Mouse (Mus musculus) kidney, adult 8-10 months (tissue): ENCODE measurements around the gene Mst1.
A peak's percentile ranks its signal among the peaks of the same experiment; 100 is the strongest.

Experiments used
- DNase-seq, 2 experiments: peaks; one replicate each; pipeline ENCODE4 v3.0.0; 2022

Gene Mst1

DNA sequence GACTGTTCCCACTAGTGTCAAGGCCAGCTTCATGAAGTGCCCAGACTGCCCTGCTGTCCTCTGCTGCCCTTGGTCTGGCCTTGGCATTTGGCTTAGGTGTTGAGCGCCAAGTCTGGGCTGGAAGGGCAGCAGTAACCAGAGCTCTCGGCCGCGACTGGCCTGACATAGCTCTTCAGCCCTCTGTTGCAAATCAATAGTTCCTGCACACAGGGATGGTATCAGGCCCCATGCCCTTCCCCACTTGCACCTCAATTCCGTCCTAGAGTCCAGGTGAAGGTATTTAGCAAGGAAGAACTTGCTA lies 23.0 kb upstream of the Mst1 start:
- no peak for DNase-seq

DNA sequence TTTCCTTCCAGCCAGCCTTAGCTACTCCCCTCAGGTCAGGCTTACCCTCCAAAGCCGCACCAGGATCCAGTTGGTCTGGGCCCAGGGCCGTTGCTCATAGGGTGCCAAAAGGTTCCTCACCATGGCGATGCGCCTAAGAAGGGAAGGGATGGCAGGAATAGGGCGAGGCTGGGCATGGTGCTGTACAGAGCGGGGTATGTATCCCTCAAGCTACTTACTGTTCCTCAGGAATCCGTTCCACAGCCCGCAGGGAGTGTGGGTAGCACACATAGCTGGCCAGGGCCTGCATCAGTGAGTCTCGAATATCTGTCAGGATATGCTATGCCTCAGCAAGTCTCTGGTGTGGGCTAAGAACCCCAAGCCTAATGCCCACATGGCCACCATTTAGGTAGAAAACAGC lies 21.9 kb upstream of the Mst1 start:
- no peak for DNase-seq

GRCm38 (mm10) chr9:108062142-108062541 lies 18.1 kb upstream of the Mst1 start:
- no peak for DNase-seq

DNA sequence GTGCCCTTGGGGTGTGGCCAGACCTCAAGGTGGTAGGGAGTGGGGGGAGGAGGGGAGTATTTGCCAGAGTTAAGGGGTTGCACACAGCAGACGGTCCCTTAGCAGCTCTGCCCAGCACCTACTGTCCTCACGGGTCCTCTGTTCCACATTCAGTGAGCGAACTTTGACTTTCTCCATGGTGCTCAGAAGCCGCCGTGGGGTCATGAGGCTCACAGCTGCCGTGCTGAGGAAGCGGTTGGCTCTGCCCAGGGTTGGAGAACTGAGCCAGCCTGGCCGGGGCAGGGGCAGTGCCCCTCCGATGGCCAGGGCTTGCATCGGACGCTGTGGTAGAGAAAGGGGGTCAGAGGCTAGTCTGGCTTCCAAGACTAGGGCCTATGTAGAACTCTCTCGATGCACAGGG lies 16.9 kb upstream of the Mst1 start:
- DNase-seq: no peak

GRCm38 (mm10) chr9:108065491-108066011 lies 14.7 kb upstream of the Mst1 start:
- peak in 1 of 2 experiments; percentile 62 for DNase-seq

GRCm38 (mm10) chr9:108067199-108067598 lies 13.0 kb upstream of the Mst1 start:
- no peak for DNase-seq

GRCm38 (mm10) chr9:108067900-108068299 lies 12.3 kb upstream of the Mst1 start:
- DNase-seq: peak; percentile 71 to 89

GRCm38 (mm10) chr9:108069007-108069406 lies 11.2 kb upstream of the Mst1 start:
- no peak for DNase-seq

- no peak for DNase-seq
Observed at GRCm38 (mm10) chr9:108069529-108069928, 10.7 kb upstream of the Mst1 start.

- no peak for DNase-seq
Observed at GRCm38 (mm10) chr9:108071801-108072200, 8.4 kb upstream of the Mst1 start.

DNA sequence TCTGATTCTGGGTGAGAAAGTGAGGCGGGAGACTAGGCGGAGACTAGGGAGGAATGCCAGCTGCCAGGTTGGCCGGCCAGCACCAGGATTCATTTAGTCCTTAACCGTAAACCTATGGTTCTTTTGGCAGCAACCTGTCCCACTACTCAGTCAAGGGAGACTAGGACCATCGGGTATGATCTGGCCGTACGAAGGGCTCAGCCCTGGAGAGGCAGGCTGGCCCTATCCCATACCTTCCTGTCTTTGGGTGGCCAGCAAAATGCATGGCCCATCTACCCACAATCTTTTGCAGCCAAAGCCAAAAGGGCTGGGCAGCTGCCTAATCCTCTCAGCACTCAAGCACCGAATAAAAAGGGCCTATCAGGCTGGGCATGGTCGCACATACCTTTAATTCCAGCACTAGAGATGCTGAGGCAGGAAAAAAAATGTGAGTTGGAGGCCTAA lies 7.7 kb upstream of the Mst1 start:
- DNase-seq: no peak

- DNase-seq: no peak
Observed at GRCm38 (mm10) chr9:108073141-108073930, 6.9 kb upstream of the Mst1 start.

- no peak for DNase-seq
Observed at GRCm38 (mm10) chr9:108082549-108082948, 2.3 kb downstream of the Mst1 start.

DNA sequence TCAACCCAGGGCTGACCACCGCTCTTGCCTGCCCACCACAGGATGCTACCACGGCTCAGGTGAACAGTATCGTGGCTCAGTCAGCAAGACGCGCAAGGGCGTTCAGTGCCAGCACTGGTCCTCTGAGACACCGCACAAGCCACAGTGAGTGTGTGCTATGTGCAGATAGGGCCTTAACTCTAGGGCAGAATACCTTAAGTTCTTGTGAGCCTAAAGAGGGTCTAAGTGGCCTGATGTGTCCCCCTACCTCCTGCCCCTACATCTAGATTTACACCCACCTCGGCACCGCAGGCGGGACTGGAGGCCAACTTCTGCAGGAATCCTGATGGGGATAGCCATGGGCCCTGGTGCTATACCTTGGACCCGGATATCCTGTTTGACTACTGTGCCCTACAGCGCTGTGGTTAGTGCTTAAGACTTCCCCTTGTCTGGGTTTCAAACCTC lies 2.8 kb downstream of the Mst1 start, which contains the start of gene Rnf123:
TSS of gene Rnf123 (minus strand) at position 359 of the 444 bp plus-strand sequence.
- DNase-seq: no peak

GRCm38 (mm10) chr9:108083561-108083960 lies 3.3 kb downstream of the Mst1 start:
- no peak for DNase-seq

DNA sequence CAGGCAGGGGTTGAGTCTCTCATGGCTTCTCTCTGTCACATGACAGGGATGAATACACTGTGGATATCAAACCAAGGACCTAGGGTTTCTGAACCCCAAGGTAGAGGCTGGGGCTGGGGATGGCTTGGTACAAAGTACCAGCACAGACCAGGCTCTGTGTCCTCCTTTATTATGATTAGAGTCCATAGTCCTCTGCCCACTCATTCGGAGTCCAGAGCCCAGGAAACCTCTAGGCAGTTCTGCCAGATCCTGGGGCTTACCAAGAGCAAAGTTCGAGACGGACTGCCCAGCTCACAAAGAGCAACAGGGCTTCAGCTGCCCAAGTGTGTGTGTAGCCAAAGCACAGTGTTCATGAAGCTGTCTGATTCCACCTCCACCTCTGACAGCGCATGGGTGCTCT lies 5.0 kb downstream of the Mst1 start:
- DNase-seq: peak; percentile 64 to 68

DNA sequence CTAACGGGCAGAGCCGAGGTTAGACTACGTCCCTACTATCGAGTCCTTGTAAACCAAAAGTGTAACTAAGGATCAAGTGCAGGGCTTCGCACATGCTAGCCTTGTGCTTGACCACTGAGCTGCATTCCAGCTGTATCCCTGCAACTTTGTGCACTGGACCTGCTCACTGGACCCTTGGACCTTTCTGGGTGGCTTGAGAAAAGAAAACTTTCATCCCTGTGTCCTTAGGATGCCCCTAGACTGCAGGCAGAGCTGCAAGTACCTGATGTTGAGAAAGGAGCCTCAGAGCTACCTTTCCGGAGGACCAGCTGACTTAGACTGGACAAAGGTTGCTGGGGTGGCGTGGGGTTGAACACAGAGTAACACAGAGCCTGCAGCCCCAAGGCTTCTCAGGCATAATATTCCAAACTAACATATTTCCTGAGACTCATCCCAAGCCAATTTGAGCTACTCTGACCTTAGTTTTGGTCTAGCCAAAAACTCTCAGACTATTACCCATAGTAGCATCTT lies 10.4 kb downstream of the Mst1 start:
- DNase-seq: peak; percentile 76 to 85

DNA sequence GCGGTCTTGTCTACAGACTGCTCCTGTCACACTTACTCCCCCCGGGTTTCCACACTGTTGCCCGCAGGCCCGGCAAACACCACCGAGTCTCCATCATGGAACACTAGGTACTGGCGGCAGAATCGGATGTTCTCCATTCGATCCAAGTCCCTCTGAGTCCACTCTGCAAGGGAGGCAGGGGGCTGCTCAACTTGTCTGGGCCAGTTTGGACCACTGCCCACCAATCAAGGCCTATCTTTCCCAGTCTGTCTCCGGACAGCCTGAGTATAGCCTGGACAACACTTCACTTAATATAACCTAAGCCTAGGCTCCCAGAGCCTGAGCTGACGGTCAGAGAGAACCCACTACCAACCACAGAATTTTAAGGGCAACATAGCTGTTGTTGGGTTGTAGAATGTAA lies 13.3 kb downstream of the Mst1 start:
- no peak for DNase-seq

DNA sequence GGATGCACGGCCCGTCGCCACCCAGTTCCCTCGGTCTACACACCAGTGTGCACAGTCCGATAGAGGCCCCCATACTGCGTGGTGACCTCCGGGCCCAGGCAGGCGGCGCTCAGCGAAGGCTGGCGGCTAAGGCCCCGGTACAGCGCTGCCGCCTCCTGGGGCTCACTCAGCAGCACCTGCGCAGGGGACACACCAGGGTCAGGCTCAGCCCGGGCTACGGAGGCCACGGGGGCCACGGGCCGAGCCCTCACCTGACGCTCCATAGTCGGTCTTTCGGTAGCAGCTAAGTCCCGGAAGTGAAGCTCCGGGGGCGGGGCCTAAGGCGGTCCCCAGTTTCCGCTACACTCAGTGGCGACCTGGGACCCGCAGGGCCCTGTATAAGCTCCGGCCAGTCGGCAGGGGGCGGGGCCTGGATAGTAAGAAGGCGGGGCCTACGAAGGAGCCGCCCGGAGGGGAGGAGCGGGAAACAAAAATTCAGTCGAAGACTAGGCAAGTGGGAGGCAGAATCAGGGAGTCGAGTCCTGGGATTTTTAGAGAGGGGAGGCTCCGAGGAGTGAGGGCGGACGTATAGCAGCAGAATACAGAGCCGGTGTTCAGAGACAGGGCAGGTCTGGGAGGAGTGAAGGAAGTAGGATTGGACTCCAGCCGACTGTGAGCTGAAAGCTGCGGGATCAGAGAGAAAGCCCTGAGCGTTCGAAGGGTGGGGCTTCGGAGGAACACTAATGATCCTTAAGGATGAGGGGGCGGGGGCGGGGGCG lies 14.1 kb downstream of the Mst1 start, which contains the start of gene Apeh:
TSS of gene Apeh (minus strand) at position 423 of the 758 bp plus-strand sequence.
- DNase-seq: peak; percentile 97 to 98

DNA sequence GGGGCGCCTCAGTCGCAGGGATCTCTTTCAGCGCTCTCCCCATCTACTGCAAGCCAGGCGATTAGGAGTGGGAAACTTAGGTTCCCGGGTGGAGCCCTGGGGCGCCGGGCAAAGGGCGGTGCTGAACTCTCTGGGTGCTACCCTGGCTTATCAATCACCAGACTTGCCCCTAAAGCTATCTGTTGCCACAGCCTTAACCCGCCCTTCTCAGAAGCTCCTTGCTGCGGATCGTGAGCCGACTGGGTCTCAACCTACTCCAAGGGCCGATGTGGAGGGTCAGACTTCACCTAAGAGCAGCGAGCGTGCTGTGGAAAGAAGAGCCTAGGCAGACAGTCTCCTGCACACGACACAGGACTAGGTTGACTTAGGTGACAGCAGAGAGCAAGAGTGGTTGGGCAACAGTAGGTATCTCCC lies 14.8 kb downstream of the Mst1 start:
- peak in 1 of 2 experiments; percentile 59 for DNase-seq

- DNase-seq: peak; percentile 73 to 77
Observed at GRCm38 (mm10) chr9:108095518-108095917, 15.3 kb downstream of the Mst1 start.

DNA sequence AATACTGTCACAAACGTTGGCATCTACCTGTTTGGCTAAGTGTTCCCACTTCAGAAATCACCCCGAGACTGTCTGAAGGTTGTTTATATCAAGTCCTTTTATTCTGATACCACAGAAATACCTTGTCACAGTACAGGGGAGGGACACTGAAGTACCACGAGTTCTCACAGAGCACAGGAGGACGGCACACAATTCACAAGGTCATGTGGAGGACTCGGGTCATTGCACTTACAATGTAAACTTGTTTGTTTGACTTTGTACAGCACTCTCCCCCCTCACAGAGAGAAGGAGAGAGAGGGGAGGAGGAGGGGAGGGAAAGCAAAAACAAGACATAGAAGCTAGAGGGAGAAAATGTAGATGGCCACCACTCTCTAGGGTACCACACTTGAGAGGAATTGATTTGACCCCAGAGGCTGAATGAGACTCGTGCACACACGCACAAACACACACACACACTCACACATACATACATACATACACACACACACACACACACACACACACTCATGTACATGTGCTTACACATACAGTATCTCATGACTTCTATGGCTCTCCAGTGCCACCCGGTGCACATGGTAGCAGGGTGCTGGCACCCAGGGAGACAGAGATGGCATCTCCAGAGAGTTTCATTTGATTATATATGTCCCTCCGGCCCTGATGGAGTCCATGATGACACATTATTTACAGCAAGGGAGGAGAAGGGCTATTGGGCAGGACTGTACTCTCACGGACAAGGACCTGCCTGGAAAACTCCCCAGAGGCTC lies 15.9 kb downstream of the Mst1 start:
- no peak for DNase-seq

- no peak for DNase-seq
Observed at GRCm38 (mm10) chr9:108099619-108100018, 19.4 kb downstream of the Mst1 start.
